ENCODE assay signal across 11 mouse cellular contexts in genomic region chr16:94467337-94468055, GRCm38 (mm10). TPM values are rescaled to one million over a fixed set of nuclear protein-coding genes. Genes with fewer than 3 reads are reported as not detected.
DNase-seq lines count a peak whose midpoint lies in the region; ATAC-seq and TF ChIP-seq lines count a peak whose summit lies in the region.
"Had no signal": no experiment of that assay in that cellular context is flagged by ENCODE, and none has a peak within 500 bp of the region (broad histone marks: within the 10 kb centered on the region; RNA-seq: fewer than 3 reads in every experiment).

No protein-coding gene starts in this region.

- no peak for TF ChIP-seq POLR2A in cerebellum, adult 2 months (IDR thresholded peaks at IDR 0.05; ENCODE audit: borderline replicate concordance, insufficient read depth, low read length)

- 7% methylated on average over 11 of the region's 11 CpGs for WGBS in cerebellum, adult 2 months
- 94% methylated on average over 11 of the region's 11 CpGs for WGBS in midbrain, embryonic 11.5 days
- 93% methylated on average over 11 of the region's 11 CpGs for WGBS in midbrain, embryonic 16.5 days
- 88% methylated on average over 11 of the region's 11 CpGs for WGBS in limb, embryonic 10.5 days
- 92% methylated on average over 11 of the region's 11 CpGs for WGBS in forebrain, embryonic 14.5 days

- H3K36me3 ChIP-seq in midbrain, embryonic 11.5 days (ENCODE audit: control insufficient read depth, insufficient read depth, low read length): peaks cover 38% of the 10 kb centered on the region
- peaks cover 61% of the 10 kb centered on the region for H3K36me3 ChIP-seq in midbrain, embryonic 16.5 days (ENCODE audit: control insufficient read depth, insufficient read depth, low read length)
- peaks cover 97% of the 10 kb centered on the region for H3K36me3 ChIP-seq in limb, embryonic 10.5 days
- H3K36me3 ChIP-seq in forebrain, embryonic 14.5 days (ENCODE audit: control insufficient read depth, insufficient read depth, low read length): peaks cover 93% of the 10 kb centered on the region

- peak in 1 of 2 experiments; percentile 42 for DNase-seq in cerebellum, adult 2 months
- DNase-seq in cerebellum, adult 8-10 months: no peak
- DNase-seq in midbrain, embryonic 11.5 days (ENCODE audit: low spot score, missing footprints): peak; percentile 76
- peak; percentile 47 to 50 for DNase-seq in gastrocnemius, postnatal 36 days
- peak; percentile 93 for DNase-seq in skeletal muscle tissue, adult 2 months (ENCODE audit: low read depth, low spot score)
- no peak for DNase-seq in limb, embryonic 10.5 days (ENCODE audit: low spot score)
- DNase-seq in forebrain, embryonic 14.5 days (ENCODE audit: low spot score): no peak
- DNase-seq: kidney, postnatal 10 days; lung, adult 2 months had no signal

- no peak overlapping the region for H3K4me3 ChIP-seq in cerebellum, adult 2 months (replicated peaks; ENCODE audit: insufficient read depth, low read depth, low read length)
- H3K4me3 ChIP-seq in midbrain, embryonic 11.5 days (ENCODE audit: low read depth, low read length): no peak overlapping the region
- no peak overlapping the region for H3K4me3 ChIP-seq in midbrain, embryonic 16.5 days (ENCODE audit: low read depth, low read length)
- H3K4me3 ChIP-seq in limb, embryonic 10.5 days: no peak overlapping the region
- H3K4me3 ChIP-seq in forebrain, embryonic 14.5 days (ENCODE audit: low read depth, low read length): no peak overlapping the region
- H3K4me3 ChIP-seq: forebrain, embryonic 15.5 days had no signal

- ATAC-seq in midbrain, embryonic 11.5 days (ENCODE audit: low FRiP score): no peak
- no peak for ATAC-seq in midbrain, embryonic 16.5 days
- ATAC-seq in forebrain, embryonic 14.5 days: no peak
- ATAC-seq: forebrain, embryonic 15.5 days had no signal

- H3K27me3 ChIP-seq in cerebellum, adult 2 months (ENCODE audit: control insufficient read depth, insufficient read depth, low read length): no peaks in the 10 kb centered on the region
- H3K27me3 ChIP-seq in midbrain, embryonic 11.5 days (ENCODE audit: control insufficient read depth, insufficient read depth, low read length): no peaks in the 10 kb centered on the region
- no peaks in the 10 kb centered on the region for H3K27me3 ChIP-seq in midbrain, embryonic 16.5 days (ENCODE audit: control insufficient read depth, insufficient read depth, low read depth, low read length)
- H3K27me3 ChIP-seq in limb, embryonic 10.5 days (ENCODE audit: low read depth, poor library complexity, severe bottlenecking): no peaks in the 10 kb centered on the region
- H3K27me3 ChIP-seq in forebrain, embryonic 14.5 days (replicated peaks; ENCODE audit: control insufficient read depth, insufficient read depth, low read length): no peaks in the 10 kb centered on the region
- H3K27me3 ChIP-seq: forebrain, embryonic 15.5 days had no signal

- H3K4me1 ChIP-seq in cerebellum, adult 2 months (ENCODE audit: control insufficient read depth, insufficient read depth, low read length): peaks cover 12% of the 10 kb centered on the region
- no peaks in the 10 kb centered on the region for H3K4me1 ChIP-seq in midbrain, embryonic 11.5 days (ENCODE audit: control insufficient read depth, insufficient read depth, low read length)
- 0 out of 2 replicates have a peak, but pooled peaks cover 4% of the 10 kb centered on the region for H3K4me1 ChIP-seq in midbrain, embryonic 16.5 days (ENCODE audit: control insufficient read depth, insufficient read depth, low read length)
- H3K4me1 ChIP-seq in limb, embryonic 10.5 days: no peaks in the 10 kb centered on the region
- peaks cover 8% of the 10 kb centered on the region for H3K4me1 ChIP-seq in forebrain, embryonic 14.5 days (ENCODE audit: control insufficient read depth, insufficient read depth, low read length)

- H3K9ac ChIP-seq in midbrain, embryonic 11.5 days (ENCODE audit: low read length): no peak overlapping the region
- no peak overlapping the region for H3K9ac ChIP-seq in midbrain, embryonic 16.5 days (ENCODE audit: low read depth, low read length)
- H3K9ac ChIP-seq in forebrain, embryonic 14.5 days (ENCODE audit: low read length): no peak overlapping the region
- H3K9ac ChIP-seq: forebrain, embryonic 15.5 days had no signal

- intact Hi-C loops in gastrocnemius, postnatal 36 days (cut with DNase I): loop anchor here (5.0 kb wide), 1 partner anchor 150 kb away; no protein-coding TSS in a partner anchor

- H3K9me3 ChIP-seq in midbrain, embryonic 11.5 days (ENCODE audit: control insufficient read depth, low read length): no peaks in the 10 kb centered on the region
- H3K9me3 ChIP-seq in midbrain, embryonic 16.5 days (replicated peaks; ENCODE audit: control insufficient read depth, low read length, poor library complexity, severe bottlenecking): no peaks in the 10 kb centered on the region
- H3K9me3 ChIP-seq in limb, embryonic 10.5 days (replicated peaks): no peaks in the 10 kb centered on the region
- H3K9me3 ChIP-seq in forebrain, embryonic 14.5 days (replicated peaks; ENCODE audit: control insufficient read depth, low read length): no peaks in the 10 kb centered on the region
- H3K9me3 ChIP-seq: forebrain, embryonic 15.5 days had no signal

- H3K4me2 ChIP-seq in midbrain, embryonic 11.5 days: no peak overlapping the region
- H3K4me2 ChIP-seq in midbrain, embryonic 16.5 days (ENCODE audit: low read length): no peak overlapping the region
- no peak overlapping the region for H3K4me2 ChIP-seq in forebrain, embryonic 14.5 days (ENCODE audit: low read length)
- H3K4me2 ChIP-seq: forebrain, embryonic 15.5 days had no signal

- TF ChIP-seq CTCF in cerebellum, adult 2 months (IDR thresholded peaks at IDR 0.05; ENCODE audit: borderline replicate concordance, insufficient read depth, low read depth, low read length): no peak

- peak overlapping the region; percentile 39; the same call in 1 of the 2 replicates for H3K27ac ChIP-seq in cerebellum, adult 2 months (ENCODE audit: insufficient read depth, low read length)
- H3K27ac ChIP-seq in midbrain, embryonic 11.5 days (ENCODE audit: low read depth, low read length): no peak overlapping the region
- no peak overlapping the region for H3K27ac ChIP-seq in midbrain, embryonic 16.5 days (ENCODE audit: low read length)
- no peak overlapping the region for H3K27ac ChIP-seq in limb, embryonic 10.5 days
- H3K27ac ChIP-seq in forebrain, embryonic 14.5 days (ENCODE audit: low read depth, low read length): no peak overlapping the region
- H3K27ac ChIP-seq: forebrain, embryonic 15.5 days had no signal

RNA-seq across cellular contexts. Expression of gene Vps26c, which starts 59.1 kb away (rescaled TPM):
- 54.8 and 57.8 TPM in 2 replicates for polyA plus RNA-seq in cerebellum, adult 2 months (2012; rRNA removed)
- 60.0 and 60.4 TPM in 2 replicates for polyA plus RNA-seq in midbrain, embryonic 11.5 days (2014; fragmentation: Nextera tagmentation; extraction: Ambion mirVana)
- 80.6 and 83.5 TPM in 2 replicates for polyA plus RNA-seq in midbrain, embryonic 16.5 days (2015; fragmentation: Nextera tagmentation; extraction: Ambion mirVana)
- 1 to 10 TPM; 8.9 to 9.5 TPM for total RNA-seq in gastrocnemius, postnatal 36 days (2021)
- 53.2 and 57.9 TPM in 2 replicates for polyA plus RNA-seq in limb, embryonic 10.5 days (2016; fragmentation: Nextera tagmentation; extraction: Ambion mirVana)
- polyA plus RNA-seq in forebrain, embryonic 14.5 days (2014; fragmentation: Nextera tagmentation; extraction: Ambion mirVana): 78.7 and 80.7 TPM in 2 replicates

Comparison
In these comparisons a context has a peak if more than half of its experiments do, and no peak if none do; other contexts are left out.
1. DNase-seq: peak in midbrain, embryonic 11.5 days (single experiment), gastrocnemius, postnatal 36 days (2 of 2) and skeletal muscle tissue, adult 2 months (single experiment); none in cerebellum, adult 8-10 months (single experiment), limb, embryonic 10.5 days (single experiment) and forebrain, embryonic 14.5 days (single experiment).